Mouse (Mus musculus): ENCODE results near the gene Gga3. TPM values are rescaled to one million over a fixed set of nuclear protein-coding genes. Genes with fewer than 3 reads are reported as not detected.

The Gga3 gene
- polyA plus RNA-seq, 1 experiment from 2014 or later = 18.6 TPM

Other genes starting within 250 kb of the Gga3 start
- gene Hid1, start 236.3 kb downstream of the Gga3 start, polyA plus RNA-seq (2014; fragmentation: Nextera tagmentation; extraction: Ambion mirVana) = 21.0 and 24.4 TPM in 2 replicates
- gene Cdr2l, start 222.1 kb downstream of the Gga3 start, polyA plus RNA-seq (2014; fragmentation: Nextera tagmentation; extraction: Ambion mirVana) = 12.6 and 13.0 TPM in 2 replicates
- 206 and 208 TPM in 2 replicates for gene Mrpl58, start 200.3 kb downstream of the Gga3 start, polyA plus RNA-seq (2014; fragmentation: Nextera tagmentation; extraction: Ambion mirVana)
- 832 and 848 TPM in 2 replicates for gene Atp5h, start 184.1 kb downstream of the Gga3 start, polyA plus RNA-seq (2014; fragmentation: Nextera tagmentation; extraction: Ambion mirVana)
- gene Kctd2, start 183.9 kb downstream of the Gga3 start, polyA plus RNA-seq (2014; fragmentation: Nextera tagmentation; extraction: Ambion mirVana) = 9.5 and 12.3 TPM in 2 replicates
- gene Trim80, start 163.5 kb downstream of the Gga3 start, polyA plus RNA-seq (2014; fragmentation: Nextera tagmentation; extraction: Ambion mirVana) = not detected in 2 replicates
- gene Slc16a5, start 141.6 kb downstream of the Gga3 start, polyA plus RNA-seq (2014; fragmentation: Nextera tagmentation; extraction: Ambion mirVana) = 0.32 and 1.0 TPM in 2 replicates
- 5.7 and 8.0 TPM in 2 replicates for gene Armc7, start 128.4 kb downstream of the Gga3 start, polyA plus RNA-seq (2014; fragmentation: Nextera tagmentation; extraction: Ambion mirVana)
- 111 and 121 TPM in 2 replicates for gene Nt5c, start 112.2 kb downstream of the Gga3 start, polyA plus RNA-seq (2014; fragmentation: Nextera tagmentation; extraction: Ambion mirVana)
- gene Jpt1, start 89.7 kb downstream of the Gga3 start, polyA plus RNA-seq (2014; fragmentation: Nextera tagmentation; extraction: Ambion mirVana) = 529 and 563 TPM in 2 replicates
- 984 and 994 TPM in 2 replicates for gene Sumo2, start 67.8 kb downstream of the Gga3 start, polyA plus RNA-seq (2014; fragmentation: Nextera tagmentation; extraction: Ambion mirVana)
- 162 and 164 TPM in 2 replicates for gene Nup85, start 39.6 kb downstream of the Gga3 start, polyA plus RNA-seq (2014; fragmentation: Nextera tagmentation; extraction: Ambion mirVana)
- 88.8 and 96.0 TPM in 2 replicates for gene Mrps7, start 126 bp downstream of the Gga3 start, polyA plus RNA-seq (2014; fragmentation: Nextera tagmentation; extraction: Ambion mirVana)
- gene Mif4gd, start 8.9 kb upstream of the Gga3 start, polyA plus RNA-seq (2014; fragmentation: Nextera tagmentation; extraction: Ambion mirVana) = 33.4 and 35.1 TPM in 2 replicates
- 21.5 and 24.3 TPM in 2 replicates for gene Slc25a19, start 24.2 kb upstream of the Gga3 start, polyA plus RNA-seq (2014; fragmentation: Nextera tagmentation; extraction: Ambion mirVana)
- gene Grb2, start 104.5 kb upstream of the Gga3 start, polyA plus RNA-seq (2014; fragmentation: Nextera tagmentation; extraction: Ambion mirVana) = 39.6 and 55.0 TPM in 2 replicates
- 13.7 and 17.0 TPM in 2 replicates for gene Tmem94, start 161.4 kb upstream of the Gga3 start, polyA plus RNA-seq (2014; fragmentation: Nextera tagmentation; extraction: Ambion mirVana)
- gene Caskin2, start 209.6 kb upstream of the Gga3 start, polyA plus RNA-seq (2014; fragmentation: Nextera tagmentation; extraction: Ambion mirVana) = 14.3 and 15.3 TPM in 2 replicates
- gene Tsen54, start 210.7 kb upstream of the Gga3 start, polyA plus RNA-seq (2014; fragmentation: Nextera tagmentation; extraction: Ambion mirVana) = 24.3 and 25.0 TPM in 2 replicates
- 37.6 and 41.1 TPM in 2 replicates for gene Llgl2, start 220.0 kb upstream of the Gga3 start, polyA plus RNA-seq (2014; fragmentation: Nextera tagmentation; extraction: Ambion mirVana)

All from stomach, embryonic 14.5 days (tissue).